Mouse (Mus musculus): ENCODE measurements around the gene Lmna.

Lmna gene

GRCm38 (mm10) chr3:88499580-88499979, 10.2 kb downstream of the Lmna start:
- no peak for DNase-seq

- no peak for DNase-seq
Observed at GRCm38 (mm10) chr3:88495741-88496415, 13.9 kb downstream of the Lmna start.

- no peak for DNase-seq
Observed at GRCm38 (mm10) chr3:88494836-88495628, 14.7 kb downstream of the Lmna start.

GRCm38 (mm10) chr3:88493706-88494582, 15.8 kb downstream of the Lmna start:
- no peak for DNase-seq

GRCm38 (mm10) chr3:88487396-88487795, 22.4 kb downstream of the Lmna start:
- no peak for DNase-seq

- no peak for DNase-seq
Observed at GRCm38 (mm10) chr3:88486887-88487286, 22.9 kb downstream of the Lmna start.

- no peak for DNase-seq
Observed at GRCm38 (mm10) chr3:88486043-88486442, 23.7 kb downstream of the Lmna start.

GRCm38 (mm10) chr3:88484597-88485316, 25.0 kb downstream of the Lmna start:
- no peak for DNase-seq

GRCm38 (mm10) chr3:88483621-88484020, 26.1 kb downstream of the Lmna start:
- peak; percentile 69 for DNase-seq

GRCm38 (mm10) chr3:88483141-88483540, 26.6 kb downstream of the Lmna start:
- DNase-seq: no peak

- DNase-seq: no peak
Observed at GRCm38 (mm10) chr3:88482336-88482735, 27.4 kb downstream of the Lmna start.

- no peak for DNase-seq
Observed at GRCm38 (mm10) chr3:88481372-88482040, 28.2 kb downstream of the Lmna start.

GRCm38 (mm10) chr3:88480679-88481078, 29.1 kb downstream of the Lmna start:
- no peak for DNase-seq

GRCm38 (mm10) chr3:88479828-88480227, 29.9 kb downstream of the Lmna start:
- DNase-seq: no peak

- no peak for DNase-seq
Observed at GRCm38 (mm10) chr3:88479163-88479562, 30.6 kb downstream of the Lmna start.

GRCm38 (mm10) chr3:88477735-88478134, 32.0 kb downstream of the Lmna start:
- peak; percentile 77 for DNase-seq

GRCm38 (mm10) chr3:88476403-88476802, 33.4 kb downstream of the Lmna start:
- no peak for DNase-seq

- DNase-seq: no peak
Observed at GRCm38 (mm10) chr3:88473571-88473970, 36.2 kb downstream of the Lmna start.

GRCm38 (mm10) chr3:88473020-88473419, 36.7 kb downstream of the Lmna start:
- DNase-seq: no peak

GRCm38 (mm10) chr3:88470943-88471479, 38.7 kb downstream of the Lmna start:
- no peak for DNase-seq

GRCm38 (mm10) chr3:88469466-88469865, 40.3 kb downstream of the Lmna start:
- no peak for DNase-seq
